ENCODE assay signal across 27 mouse cellular contexts in genomic region chr5:116042241-116042640, GRCm38 (mm10). TPM values are rescaled to one million over a fixed set of nuclear protein-coding genes. Genes with fewer than 3 reads are reported as not detected.
DNase-seq lines count a peak whose midpoint lies in the region; ATAC-seq and TF ChIP-seq lines count a peak whose summit lies in the region.
"Had no signal": no experiment of that assay in that cellular context is flagged by ENCODE, and none has a peak within 500 bp of the region (broad histone marks: within the 10 kb centered on the region; RNA-seq: fewer than 3 reads in every experiment).

No protein-coding gene starts in this region.

- H3K9me3 ChIP-seq in midbrain, embryonic 11.5 days (ENCODE audit: control insufficient read depth, low read length) = no peaks in the 10 kb centered on the region
- no peaks in the 10 kb centered on the region for H3K9me3 ChIP-seq in midbrain, postnatal 0 days (ENCODE audit: low read length)
- H3K9me3 ChIP-seq in neural tube, embryonic 15.5 days (replicated peaks) = no peaks in the 10 kb centered on the region
- H3K9me3 ChIP-seq: embryonic facial prominence, embryonic 13.5 days; embryonic facial prominence, embryonic 15.5 days; forebrain, embryonic 13.5 days; forebrain, embryonic 15.5 days had no signal

- H3K27me3 ChIP-seq in midbrain, embryonic 11.5 days (ENCODE audit: control insufficient read depth, insufficient read depth, low read length) = no peaks in the 10 kb centered on the region
- no peaks in the 10 kb centered on the region for H3K27me3 ChIP-seq in midbrain, postnatal 0 days (ENCODE audit: insufficient read depth, low read length)
- H3K27me3 ChIP-seq in neural tube, embryonic 15.5 days (replicated peaks) = no peaks in the 10 kb centered on the region
- H3K27me3 ChIP-seq: embryonic facial prominence, embryonic 15.5 days; forebrain, embryonic 13.5 days; forebrain, embryonic 15.5 days had no signal

- no peak overlapping the region for H3K4me3 ChIP-seq in midbrain, embryonic 11.5 days (ENCODE audit: low read depth, low read length)
- no peak overlapping the region for H3K4me3 ChIP-seq in midbrain, postnatal 0 days (ENCODE audit: low read depth, low read length)
- no peak overlapping the region for H3K4me3 ChIP-seq in neural tube, embryonic 15.5 days (replicated peaks)
- H3K4me3 ChIP-seq: embryonic facial prominence, embryonic 13.5 days; embryonic facial prominence, embryonic 15.5 days; erythroblast, embryonic 14.5 days; forebrain, embryonic 13.5 days; forebrain, embryonic 15.5 days had no signal

- no peaks in the 10 kb centered on the region for H3K36me3 ChIP-seq in midbrain, embryonic 11.5 days (ENCODE audit: control insufficient read depth, insufficient read depth, low read length)
- H3K36me3 ChIP-seq in midbrain, postnatal 0 days (ENCODE audit: insufficient read depth, low read length) = no peaks in the 10 kb centered on the region
- no peaks in the 10 kb centered on the region for H3K36me3 ChIP-seq in neural tube, embryonic 15.5 days
- H3K36me3 ChIP-seq: embryonic facial prominence, embryonic 13.5 days; embryonic facial prominence, embryonic 15.5 days; forebrain, embryonic 15.5 days had no signal

- no peak overlapping the region for H3K9ac ChIP-seq in midbrain, embryonic 11.5 days (ENCODE audit: low read length)
- no peak overlapping the region for H3K9ac ChIP-seq in midbrain, postnatal 0 days (replicated peaks; ENCODE audit: low read length, poor library complexity, severe bottlenecking)
- no peak overlapping the region for H3K9ac ChIP-seq in neural tube, embryonic 15.5 days (replicated peaks)
- H3K9ac ChIP-seq: embryonic facial prominence, embryonic 13.5 days; embryonic facial prominence, embryonic 15.5 days; forebrain, embryonic 13.5 days; forebrain, embryonic 15.5 days; forebrain, postnatal 0 days had no signal

- TF ChIP-seq POLR2A in brain, embryonic 14.5 days (IDR thresholded peaks at IDR 0.05; ENCODE audit: borderline replicate concordance, extremely low read depth, insufficient read depth, insufficient read length, poor library complexity, severe bottlenecking) = no peak

- ATAC-seq in midbrain, embryonic 11.5 days (ENCODE audit: low FRiP score) = no peak
- ATAC-seq in midbrain, postnatal 0 days (ENCODE audit: low FRiP score) = no peak
- no peak for ATAC-seq in neural tube, embryonic 15.5 days (ENCODE audit: low FRiP score)
- ATAC-seq: activated CD4-positive, CD25-positive, alpha-beta regulatory T cell, adult 4 months; forebrain, embryonic 13.5 days; forebrain, embryonic 15.5 days; forebrain, postnatal 0 days had no signal

- no peak overlapping the region for H3K4me2 ChIP-seq in midbrain, embryonic 11.5 days
- H3K4me2 ChIP-seq in midbrain, postnatal 0 days (ENCODE audit: low read depth, low read length, poor library complexity, severe bottlenecking) = no peak overlapping the region
- no peak overlapping the region for H3K4me2 ChIP-seq in neural tube, embryonic 15.5 days
- H3K4me2 ChIP-seq: embryonic facial prominence, embryonic 13.5 days; embryonic facial prominence, embryonic 15.5 days; forebrain, embryonic 13.5 days; forebrain, embryonic 15.5 days had no signal

- DNase-seq in midbrain, embryonic 11.5 days (ENCODE audit: low spot score, missing footprints) = peak; percentile 64
- DNase-seq in midbrain, postnatal 0 days (ENCODE audit: low spot score) = no peak
- DNase-seq in R1 (ENCODE audit: low read depth, low spot score) = peak; percentile 48
- DNase-seq in brain, embryonic 14.5 days (ENCODE audit: low read depth) = peak; percentile 42
- DNase-seq: adrenal gland, adult 8-10 months; adrenal gland, postnatal 14 days; adrenal gland, postnatal 36 days; cerebellum, adult 11 months; cerebellum, adult 18-20 months; cerebellum, adult 8-10 months; cerebellum, adult 9-11 months; cerebellum, postnatal 36 days; embryo, embryonic 11 days; forebrain, postnatal 0 days had no signal

- no peak for TF ChIP-seq CTCF in midbrain, postnatal 0 days (IDR thresholded peaks at IDR 0.05)
- no peak for TF ChIP-seq CTCF in brain, embryonic 14.5 days (IDR thresholded peaks at IDR 0.05; ENCODE audit: borderline replicate concordance, extremely low read depth, insufficient read depth, insufficient read length)

- 38% methylated on average over 7 of the region's 7 CpGs for WGBS in midbrain, embryonic 11.5 days
- 29% methylated on average over 7 of the region's 7 CpGs for WGBS in midbrain, postnatal 0 days
- WGBS in neural tube, embryonic 15.5 days = 68% methylated on average over 7 of the region's 7 CpGs

- no peaks in the 10 kb centered on the region for H3K4me1 ChIP-seq in midbrain, embryonic 11.5 days (ENCODE audit: control insufficient read depth, insufficient read depth, low read length)
- H3K4me1 ChIP-seq in midbrain, postnatal 0 days (ENCODE audit: insufficient read depth, low read length) = no peaks in the 10 kb centered on the region
- no peaks in the 10 kb centered on the region for H3K4me1 ChIP-seq in neural tube, embryonic 15.5 days
- H3K4me1 ChIP-seq: embryonic facial prominence, embryonic 13.5 days; embryonic facial prominence, embryonic 15.5 days; forebrain, embryonic 13.5 days; forebrain, embryonic 15.5 days had no signal

- H3K27ac ChIP-seq in midbrain, embryonic 11.5 days (ENCODE audit: low read depth, low read length) = no peak overlapping the region
- no peak overlapping the region for H3K27ac ChIP-seq in midbrain, postnatal 0 days (ENCODE audit: low read depth, low read length)
- H3K27ac ChIP-seq in neural tube, embryonic 15.5 days (replicated peaks) = no peak overlapping the region
- H3K27ac ChIP-seq: embryonic facial prominence, embryonic 13.5 days; embryonic facial prominence, embryonic 15.5 days; forebrain, embryonic 13.5 days; forebrain, embryonic 15.5 days had no signal

RNA-seq across cellular contexts. Expression of gene Prkab1, which starts 17.9 kb away (rescaled TPM):
- 48.4 and 55.4 TPM in 2 replicates for polyA plus RNA-seq in midbrain, embryonic 11.5 days (2014; fragmentation: Nextera tagmentation; extraction: Ambion mirVana)
- total RNA-seq in midbrain, postnatal 0 days (2014; rRNA removed) = 43.8 and 47.0 TPM in 2 replicates
- 47.0 and 53.3 TPM in 2 replicates for polyA plus RNA-seq in midbrain, postnatal 0 days (2015; fragmentation: Nextera tagmentation; extraction: Ambion mirVana)
- 81.8 and 89.6 TPM in 2 replicates for polyA plus RNA-seq in brain, embryonic 14.5 days (2012; rRNA removed)
- 50.1 and 53.6 TPM in 2 replicates for polyA plus RNA-seq in neural tube, embryonic 15.5 days (2015; fragmentation: Nextera tagmentation; extraction: Ambion mirVana)

RNA-seq across cellular contexts. Expression of gene Tmem233, which starts 40.8 kb away (rescaled TPM):
- not detected in 2 replicates for polyA plus RNA-seq in midbrain, embryonic 11.5 days (2014; fragmentation: Nextera tagmentation; extraction: Ambion mirVana)
- not detected in 2 replicates for total RNA-seq in midbrain, postnatal 0 days (2014; rRNA removed)
- not detected in 2 replicates for polyA plus RNA-seq in midbrain, postnatal 0 days (2015; fragmentation: Nextera tagmentation; extraction: Ambion mirVana)
- not detected in 2 replicates for polyA plus RNA-seq in brain, embryonic 14.5 days (2012; rRNA removed)
- 0.10 TPM in 1 of 2 replicates, not detected in the other for polyA plus RNA-seq in neural tube, embryonic 15.5 days (2015; fragmentation: Nextera tagmentation; extraction: Ambion mirVana)
- total RNA-seq: adrenal gland, adult 18-20 months; adrenal gland, adult 8-10 months; adrenal gland, postnatal 14 days; adrenal gland, postnatal 36 days; common myeloid progenitor, adult 5-6 weeks; ES-E14; forebrain, postnatal 0 days had no signal
- polyA plus RNA-seq: activated CD4-positive, CD25-positive, alpha-beta regulatory T cell, adult 4 months; C2C12; embryonic facial prominence, embryonic 11.5 days; embryonic facial prominence, embryonic 13.5 days; embryonic facial prominence, embryonic 15.5 days; erythroblast, embryonic 14.5 days; forebrain, embryonic 11.5 days; forebrain, embryonic 13.5 days; forebrain, embryonic 15.5 days; forebrain, postnatal 0 days had no signal
